Comparison of ENCODE assay signal across 17 mouse cellular contexts in genomic region chr13:8629565-8629964, GRCm38 (mm10).
A peak's percentile ranks its signal among the peaks of the same experiment; 100 is the strongest.
DNase-seq lines count a peak whose midpoint lies in the region; ATAC-seq and TF ChIP-seq lines count a peak whose summit lies in the region.
"Had no signal": no experiment of that assay in that cellular context is flagged by ENCODE, and none has a peak within 500 bp of the region (broad histone marks: within the 10 kb centered on the region; RNA-seq: fewer than 3 reads in every experiment).

No protein-coding gene starts in this region.

- DNase-seq in cerebellum, postnatal 14 days: peak; percentile 6 to 13
- DNase-seq in cerebellum, adult 9-10 months: no peak
- peak; percentile 27 for DNase-seq in heart, adult 11 months
- no peak for DNase-seq in midbrain, postnatal 0 days (ENCODE audit: low spot score)
- DNase-seq in testis, postnatal 14 days (ENCODE audit: low spot score): no peak
- DNase-seq: adrenal gland, adult 2 months; adrenal gland, postnatal 10 days; adrenal gland, postnatal 25 days; cerebellum, adult 11-12 months; cerebellum, adult 9-11 months; cerebellum, postnatal 36 days had no signal

- no peaks in the 10 kb centered on the region for H3K27me3 ChIP-seq in heart, embryonic 12.5 days (replicated peaks)
- H3K27me3 ChIP-seq in midbrain, embryonic 12.5 days: no peaks in the 10 kb centered on the region
- H3K27me3 ChIP-seq in midbrain, postnatal 0 days (ENCODE audit: insufficient read depth, low read length): no peaks in the 10 kb centered on the region
- H3K27me3 ChIP-seq: embryonic facial prominence, embryonic 12.5 days; forebrain, embryonic 13.5 days; forebrain, embryonic 15.5 days had no signal

- H3K36me3 ChIP-seq in heart, embryonic 12.5 days: no peaks in the 10 kb centered on the region
- H3K36me3 ChIP-seq in midbrain, embryonic 12.5 days: no peaks in the 10 kb centered on the region
- H3K36me3 ChIP-seq in midbrain, postnatal 0 days (ENCODE audit: insufficient read depth, low read length): no peaks in the 10 kb centered on the region
- H3K36me3 ChIP-seq: embryonic facial prominence, embryonic 10.5 days; embryonic facial prominence, embryonic 12.5 days; forebrain, embryonic 15.5 days had no signal

- H3K4me3 ChIP-seq in heart, embryonic 12.5 days: no peak overlapping the region
- no peak overlapping the region for H3K4me3 ChIP-seq in midbrain, embryonic 12.5 days
- H3K4me3 ChIP-seq in midbrain, postnatal 0 days (ENCODE audit: low read depth, low read length): no peak overlapping the region
- H3K4me3 ChIP-seq: embryonic facial prominence, embryonic 10.5 days; embryonic facial prominence, embryonic 12.5 days; forebrain, embryonic 13.5 days; forebrain, embryonic 15.5 days had no signal

- H3K9me3 ChIP-seq in heart, embryonic 12.5 days (replicated peaks): no peaks in the 10 kb centered on the region
- no peaks in the 10 kb centered on the region for H3K9me3 ChIP-seq in midbrain, embryonic 12.5 days
- H3K9me3 ChIP-seq in midbrain, postnatal 0 days (ENCODE audit: low read length): no peaks in the 10 kb centered on the region
- H3K9me3 ChIP-seq: embryonic facial prominence, embryonic 10.5 days; embryonic facial prominence, embryonic 12.5 days; forebrain, embryonic 13.5 days; forebrain, embryonic 15.5 days had no signal

- H3K9ac ChIP-seq in heart, embryonic 12.5 days: no peak overlapping the region
- H3K9ac ChIP-seq in midbrain, embryonic 12.5 days (replicated peaks): no peak overlapping the region
- H3K9ac ChIP-seq in midbrain, postnatal 0 days (replicated peaks; ENCODE audit: low read length, poor library complexity, severe bottlenecking): no peak overlapping the region
- H3K9ac ChIP-seq: embryonic facial prominence, embryonic 12.5 days; forebrain, embryonic 13.5 days; forebrain, embryonic 15.5 days had no signal

- H3K4me1 ChIP-seq in heart, embryonic 12.5 days (replicated peaks): no peaks in the 10 kb centered on the region
- H3K4me1 ChIP-seq in midbrain, embryonic 12.5 days: no peaks in the 10 kb centered on the region
- no peaks in the 10 kb centered on the region for H3K4me1 ChIP-seq in midbrain, postnatal 0 days (ENCODE audit: insufficient read depth, low read length)
- H3K4me1 ChIP-seq: embryonic facial prominence, embryonic 10.5 days; embryonic facial prominence, embryonic 12.5 days; forebrain, embryonic 15.5 days had no signal

- no peak overlapping the region for H3K27ac ChIP-seq in heart, embryonic 12.5 days (ENCODE audit: poor library complexity, severe bottlenecking)
- no peak overlapping the region for H3K27ac ChIP-seq in midbrain, embryonic 12.5 days (replicated peaks)
- no peak overlapping the region for H3K27ac ChIP-seq in midbrain, postnatal 0 days (ENCODE audit: low read depth, low read length)
- H3K27ac ChIP-seq: embryonic facial prominence, embryonic 10.5 days; embryonic facial prominence, embryonic 12.5 days; forebrain, embryonic 13.5 days; forebrain, embryonic 15.5 days had no signal

- no peak overlapping the region for H3K4me2 ChIP-seq in heart, embryonic 12.5 days
- H3K4me2 ChIP-seq in midbrain, embryonic 12.5 days (replicated peaks): no peak overlapping the region
- no peak overlapping the region for H3K4me2 ChIP-seq in midbrain, postnatal 0 days (ENCODE audit: low read depth, low read length, poor library complexity, severe bottlenecking)
- H3K4me2 ChIP-seq: embryonic facial prominence, embryonic 12.5 days; forebrain, embryonic 13.5 days; forebrain, embryonic 15.5 days had no signal

- WGBS in heart, embryonic 12.5 days: 77% methylated on average over 6 of the region's 6 CpGs
- WGBS in midbrain, embryonic 12.5 days: 60% methylated on average over 6 of the region's 6 CpGs
- WGBS in midbrain, postnatal 0 days: 48% methylated on average over 6 of the region's 6 CpGs

- TF ChIP-seq CTCF in midbrain, postnatal 0 days (IDR thresholded peaks at IDR 0.05): no peak

- no peak for ATAC-seq in heart, embryonic 12.5 days (ENCODE audit: insufficient number of reproducible peaks, low FRiP score)
- peak; percentile 31; the same call in 1 of the 2 replicates for ATAC-seq in midbrain, embryonic 12.5 days (ENCODE audit: low FRiP score, low read depth)
- no peak for ATAC-seq in midbrain, postnatal 0 days (ENCODE audit: low FRiP score)
- ATAC-seq: forebrain, embryonic 13.5 days; forebrain, embryonic 15.5 days had no signal

Comparison
In these comparisons a context has a peak if more than half of its experiments do, and no peak if none do; other contexts are left out.
1. DNase-seq: peak in cerebellum, postnatal 14 days (2 of 2) and heart, adult 11 months (single experiment); none in cerebellum, adult 9-10 months (single experiment), midbrain, postnatal 0 days (single experiment) and testis, postnatal 14 days (single experiment).